Mouse (Mus musculus): ENCODE results near the gene Hic1. TPM values are rescaled to one million over a fixed set of nuclear protein-coding genes. Genes with fewer than 3 reads are reported as not detected.

The Hic1 gene
- polyA plus RNA-seq, 1 experiment from 2014 or later: 26.9 TPM

DNA sequence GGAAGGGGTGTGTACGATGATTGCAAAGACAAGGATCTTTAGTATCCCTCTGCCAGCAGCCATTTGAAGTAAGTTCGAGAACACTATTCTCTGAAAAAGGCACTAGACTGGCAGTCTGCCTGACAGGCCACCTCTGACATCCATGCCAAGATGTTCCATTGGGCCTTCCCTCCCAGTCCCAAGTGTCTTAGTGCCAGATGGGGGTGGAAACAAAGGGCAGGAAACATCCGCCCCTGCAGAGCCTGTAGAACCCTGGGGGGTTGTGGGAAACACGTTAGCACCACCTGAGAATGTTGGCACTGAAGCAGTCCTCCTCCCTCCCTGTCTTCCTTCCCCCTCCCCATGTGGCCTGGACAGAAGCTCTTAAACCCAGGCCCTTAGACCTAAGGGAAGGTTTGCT, 12.3 kb downstream of the Hic1 start:
- 43% methylated on average over 4 of the region's 4 CpGs for WGBS
- Histone ChIP-seq H3K4me1 (replicated peaks; ENCODE audit: insufficient read depth, low read length) (peaks cover 15% of the 10 kb centered on the region; the same call in 1 of the 2 replicates), H3K4me3 (replicated peaks; ENCODE audit: low read depth, low read length) (no peak overlapping the region), H3K9ac (ENCODE audit: low read depth, low read length) (no peak overlapping the region), H3K27me3 (ENCODE audit: insufficient read depth, low read length) (no peaks in the 10 kb centered on the region), H3K36me3 (ENCODE audit: insufficient read depth, low read length) (0 out of 2 replicates have a peak, but pooled peaks cover 3% of the 10 kb centered on the region), H3K27ac (peak overlapping the region; percentile 71), H3K9me3 (replicated peaks; ENCODE audit: low read length) (no peaks in the 10 kb centered on the region), H3K4me2 (ENCODE audit: low read length) (no peak overlapping the region)
- ATAC-seq (replicated peaks; ENCODE audit: low FRiP score, low read depth) (no peak), DNase-seq (ENCODE audit: low spot score) (no peak)
- TF ChIP-seq CTCF (IDR thresholded peaks at IDR 0.05; ENCODE audit: low read depth): no peak

- WGBS: 60% methylated on average over 5 of the region's 5 CpGs
- H3K4me3 ChIP-seq (replicated peaks; ENCODE audit: low read depth, low read length): no peak overlapping the region
- DNase-seq (ENCODE audit: low spot score) (no peak), ATAC-seq (replicated peaks; ENCODE audit: low FRiP score, low read depth) (no peak)
- no peak for TF ChIP-seq CTCF (IDR thresholded peaks at IDR 0.05; ENCODE audit: low read depth)
- 0 out of 2 replicates have a peak, but pooled peaks cover 3% of the 10 kb centered on the region for H3K36me3 ChIP-seq (ENCODE audit: insufficient read depth, low read length)
- H3K4me1 ChIP-seq (replicated peaks; ENCODE audit: insufficient read depth, low read length): peaks cover 13% of the 10 kb centered on the region; the same call in 1 of the 2 replicates
- H3K9ac ChIP-seq (ENCODE audit: low read depth, low read length): no peak overlapping the region
- no peaks in the 10 kb centered on the region for H3K27me3 ChIP-seq (ENCODE audit: insufficient read depth, low read length)
- no peak overlapping the region for H3K4me2 ChIP-seq (ENCODE audit: low read length)
- no peaks in the 10 kb centered on the region for H3K9me3 ChIP-seq (replicated peaks; ENCODE audit: low read length)
- H3K27ac ChIP-seq: peak overlapping the region; percentile 71
These were observed 12.9 kb downstream of the Hic1 start for GRCm38 (mm10) chr11:75156416-75156815.

DNA sequence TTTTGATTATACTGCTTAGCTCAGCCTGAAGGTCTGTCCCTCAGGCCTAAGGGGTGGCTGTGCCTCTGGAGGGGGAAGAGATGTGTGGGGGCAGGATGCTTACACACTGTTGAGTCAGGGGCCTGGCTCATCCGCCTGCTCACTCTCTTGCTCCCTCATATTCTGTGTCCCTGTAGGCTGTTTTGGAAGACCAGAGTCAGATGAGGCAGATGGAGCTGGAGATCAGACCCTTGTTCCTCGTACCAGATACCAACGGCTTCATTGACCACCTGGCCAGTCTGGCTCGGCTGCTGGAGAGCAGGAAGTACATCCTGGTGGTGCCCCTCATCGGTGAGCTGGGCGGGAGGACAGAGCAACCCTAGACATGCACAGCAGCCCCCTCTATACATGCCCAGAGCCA, 13.3 kb downstream of the Hic1 start:
- Histone ChIP-seq H3K9me3 (replicated peaks; ENCODE audit: low read length) (no peaks in the 10 kb centered on the region), H3K36me3 (ENCODE audit: insufficient read depth, low read length) (0 out of 2 replicates have a peak, but pooled peaks cover 4% of the 10 kb centered on the region), H3K4me1 (replicated peaks; ENCODE audit: insufficient read depth, low read length) (peaks cover 13% of the 10 kb centered on the region; the same call in 1 of the 2 replicates), H3K27ac (peak overlapping the region; percentile 54), H3K4me2 (ENCODE audit: low read length) (no peak overlapping the region), H3K27me3 (ENCODE audit: insufficient read depth, low read length) (no peaks in the 10 kb centered on the region), H3K9ac (ENCODE audit: low read depth, low read length) (no peak overlapping the region), H3K4me3 (replicated peaks; ENCODE audit: low read depth, low read length) (no peak overlapping the region)
- WGBS: 52% methylated on average over 6 of the region's 6 CpGs
- ATAC-seq (replicated peaks; ENCODE audit: low FRiP score, low read depth) (no peak), DNase-seq (ENCODE audit: low spot score) (no peak)
- TF ChIP-seq CTCF (IDR thresholded peaks at IDR 0.05; ENCODE audit: low read depth): no peak

- no peak overlapping the region for H3K27ac ChIP-seq
- H3K27me3 ChIP-seq (ENCODE audit: insufficient read depth, low read length): no peaks in the 10 kb centered on the region
- no peaks in the 10 kb centered on the region for H3K9me3 ChIP-seq (replicated peaks; ENCODE audit: low read length)
- no peak for ATAC-seq (replicated peaks; ENCODE audit: low FRiP score, low read depth)
- H3K9ac ChIP-seq (ENCODE audit: low read depth, low read length): no peak overlapping the region
- WGBS: 67% methylated on average over 6 of the region's 6 CpGs
- peaks cover 10% of the 10 kb centered on the region; the same call in 1 of the 2 replicates for H3K36me3 ChIP-seq (ENCODE audit: insufficient read depth, low read length)
- peaks cover 13% of the 10 kb centered on the region; the same call in 1 of the 2 replicates for H3K4me1 ChIP-seq (replicated peaks; ENCODE audit: insufficient read depth, low read length)
- no peak overlapping the region for H3K4me2 ChIP-seq (ENCODE audit: low read length)
- DNase-seq (ENCODE audit: low spot score): no peak
- peak; percentile 45; the same call in 1 of the 2 replicates for TF ChIP-seq CTCF (IDR thresholded peaks at IDR 0.05; ENCODE audit: low read depth)
- no peak overlapping the region for H3K4me3 ChIP-seq (replicated peaks; ENCODE audit: low read depth, low read length)
These were observed 15.2 kb downstream of the Hic1 start for GRCm38 (mm10) chr11:75154053-75154585.

- DNase-seq (ENCODE audit: low spot score) (no peak), ATAC-seq (replicated peaks; ENCODE audit: low FRiP score, low read depth) (0 out of 2 replicates have a peak, but pooled peaks have one; percentile 29)
- 40% methylated on average over 18 of the region's 18 CpGs for WGBS
These were observed 16.4 kb downstream of the Hic1 start for GRCm38 (mm10) chr11:75152603-75153557.

GRCm38 (mm10) chr11:75150346-75150745, 19.0 kb downstream of the Hic1 start:
- peaks cover 10% of the 10 kb centered on the region; the same call in 1 of the 2 replicates for H3K36me3 ChIP-seq (ENCODE audit: insufficient read depth, low read length)
- no peaks in the 10 kb centered on the region for H3K27me3 ChIP-seq (ENCODE audit: insufficient read depth, low read length)
- ATAC-seq (replicated peaks; ENCODE audit: low FRiP score, low read depth) (no peak), DNase-seq (ENCODE audit: low spot score) (no peak)
- no peak overlapping the region for H3K27ac ChIP-seq
- H3K4me3 ChIP-seq (replicated peaks; ENCODE audit: low read depth, low read length): no peak overlapping the region
- peaks cover 16% of the 10 kb centered on the region; the same call in 1 of the 2 replicates for H3K4me1 ChIP-seq (replicated peaks; ENCODE audit: insufficient read depth, low read length)
- 73% methylated on average over 1 of the region's 1 CpGs for WGBS
- no peak overlapping the region for H3K4me2 ChIP-seq (ENCODE audit: low read length)
- no peak overlapping the region for H3K9ac ChIP-seq (ENCODE audit: low read depth, low read length)
- no peaks in the 10 kb centered on the region for H3K9me3 ChIP-seq (replicated peaks; ENCODE audit: low read length)
- TF ChIP-seq CTCF (IDR thresholded peaks at IDR 0.05; ENCODE audit: low read depth): 0 out of 2 replicates have a peak, but pooled peaks have one; percentile 19

More at GRCm38 (mm10) chr11:75152603-75153557, 16.4 kb downstream of the Hic1 start:
- Histone ChIP-seq H3K4me2 (ENCODE audit: low read length) (no peak overlapping the region), H3K36me3 (ENCODE audit: insufficient read depth, low read length) (peaks cover 10% of the 10 kb centered on the region; the same call in 1 of the 2 replicates), H3K27me3 (ENCODE audit: insufficient read depth, low read length) (no peaks in the 10 kb centered on the region), H3K9me3 (replicated peaks; ENCODE audit: low read length) (no peaks in the 10 kb centered on the region), H3K4me3 (replicated peaks; ENCODE audit: low read depth, low read length) (no peak overlapping the region), H3K4me1 (replicated peaks; ENCODE audit: insufficient read depth, low read length) (peaks cover 20% of the 10 kb centered on the region; the same call in 1 of the 2 replicates), H3K9ac (ENCODE audit: low read depth, low read length) (0 out of 2 replicates have a peak overlapping the region, but pooled peaks have one; percentile 6), H3K27ac (peak overlapping the region; percentile 90)
- TF ChIP-seq CTCF (IDR thresholded peaks at IDR 0.05; ENCODE audit: low read depth): no peak
